Mouse (Mus musculus): ENCODE data around the gene Nckap1l.

Nckap1l gene

DNA sequence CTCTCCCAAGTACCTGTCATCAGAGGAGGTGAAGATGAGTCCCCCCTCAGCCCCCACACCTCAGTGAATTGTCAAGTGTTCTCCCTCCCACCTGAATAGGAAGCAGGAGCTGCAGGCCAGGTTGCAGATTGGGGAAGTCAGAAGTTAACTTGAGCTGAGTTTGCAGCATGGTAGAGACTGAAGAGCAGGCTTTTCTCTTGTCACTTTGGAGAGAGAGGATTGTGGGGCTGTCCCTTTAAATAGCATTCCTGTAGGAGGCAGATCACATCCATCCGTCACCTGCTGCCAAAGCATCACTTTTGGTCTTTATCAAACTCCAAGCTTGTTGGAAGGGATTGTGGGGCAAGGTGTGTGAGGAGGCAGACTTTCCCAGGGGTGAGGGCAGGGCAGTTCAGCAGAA, 47.1 kb downstream of the Nckap1l start:
- 40% methylated on average over 1 of the region's 1 CpGs for WGBS

DNA sequence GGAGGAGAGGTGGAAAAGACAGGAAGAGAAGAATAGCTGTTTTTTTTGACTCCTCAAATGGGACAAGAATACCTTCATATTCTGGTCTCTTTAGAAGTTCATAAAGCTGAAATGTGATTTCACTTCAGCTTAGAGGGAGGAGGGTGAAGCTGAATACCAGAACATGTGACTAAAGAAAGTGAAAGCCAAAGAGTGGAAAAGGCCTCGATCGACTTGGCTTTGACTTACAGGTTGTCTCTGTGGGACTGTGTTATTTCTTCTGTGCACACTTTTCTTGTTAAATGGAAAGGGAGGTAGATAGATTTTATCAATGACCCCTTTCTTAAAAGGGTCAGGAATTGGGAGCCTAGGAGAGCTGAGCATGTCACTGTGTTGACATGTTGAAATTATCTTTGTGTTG, 47.6 kb downstream of the Nckap1l start:
- WGBS: 48% methylated on average over 2 of the region's 2 CpGs

DNA sequence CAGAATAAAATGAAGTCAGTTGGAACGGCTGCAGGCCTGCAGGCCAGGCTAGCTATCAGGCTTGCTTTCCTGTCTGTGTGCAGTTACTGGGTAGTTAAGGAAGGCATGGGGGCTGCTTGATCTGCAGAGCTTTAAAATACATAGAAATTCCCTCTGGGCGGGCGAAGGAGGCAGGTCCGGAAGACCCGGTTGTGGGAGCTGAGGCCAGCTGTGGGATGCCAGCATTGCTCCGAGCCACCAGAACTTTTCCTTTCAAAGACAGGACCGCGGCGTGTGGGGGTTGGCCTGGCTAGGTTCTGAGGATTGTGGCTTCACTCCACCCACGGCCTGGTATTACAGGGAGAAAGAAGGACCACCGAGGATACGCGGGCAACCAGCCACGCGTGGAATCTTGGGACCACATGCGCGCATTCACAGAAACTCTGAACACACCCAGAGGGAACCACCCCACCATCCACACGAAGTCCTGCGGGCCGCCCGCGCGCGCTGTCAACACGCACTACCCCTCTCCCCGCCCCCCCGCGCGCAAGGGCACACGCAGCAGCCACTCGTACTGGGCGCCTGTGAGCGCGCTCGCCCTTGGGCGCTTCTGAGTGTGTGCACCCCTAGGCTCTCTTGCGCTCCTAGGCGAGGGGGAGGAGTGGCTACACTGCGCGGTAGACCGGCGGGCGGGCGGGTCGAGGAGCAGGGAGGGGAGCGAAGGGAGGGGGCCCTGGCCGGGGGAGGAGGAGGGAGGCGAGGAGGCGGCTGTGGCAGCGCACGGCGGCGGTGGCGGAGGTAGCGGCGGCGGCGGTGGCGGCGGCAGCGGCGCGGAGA, 49.0 kb downstream of the Nckap1l start, which contains the start of gene Pde1b:
Pde1b (plus strand) TSS at position 600 of the 816 bp plus-strand sequence.
- 2% methylated on average over 61 of the region's 63 CpGs for WGBS

DNA sequence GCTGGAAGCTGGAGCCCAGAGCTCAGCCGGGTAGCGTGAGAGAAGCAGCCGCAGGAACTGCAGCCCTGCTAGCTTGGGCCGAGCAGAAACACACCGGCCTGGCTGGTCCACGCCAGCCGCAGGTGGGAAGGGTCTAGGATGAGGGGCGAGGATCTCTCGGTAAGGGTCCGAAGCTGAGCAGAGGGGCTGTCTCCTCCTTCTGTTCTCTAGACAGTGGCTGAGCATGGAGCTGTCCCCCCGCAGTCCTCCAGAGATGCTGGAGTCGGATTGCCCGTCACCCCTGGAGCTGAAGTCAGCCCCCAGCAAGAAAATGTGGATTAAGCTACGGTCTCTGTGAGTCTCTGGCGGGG, 49.6 kb downstream of the Nckap1l start:
- WGBS: under 1% methylated on average over 15 of the region's 15 CpGs

DNA sequence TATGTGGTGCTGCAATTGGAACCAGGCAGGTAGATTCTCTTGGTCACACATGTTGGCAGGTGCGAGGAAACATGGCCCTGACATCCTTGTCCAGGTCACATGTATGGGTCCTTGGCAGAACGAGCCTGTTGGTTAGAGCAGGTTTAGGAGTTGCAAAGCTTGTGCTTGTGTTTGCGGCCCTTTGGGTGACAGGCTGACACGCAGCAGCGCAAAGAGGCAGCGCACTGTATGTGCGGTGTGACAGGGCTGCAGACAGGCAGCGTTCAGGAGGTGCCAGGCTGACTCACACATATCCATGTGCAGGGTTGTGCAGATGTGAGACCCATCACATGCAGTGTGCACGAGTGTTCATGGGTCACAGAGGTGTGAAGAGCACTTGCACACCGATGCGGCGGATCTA, 50.1 kb downstream of the Nckap1l start:
- WGBS: 25% methylated on average over 12 of the region's 12 CpGs

DNA sequence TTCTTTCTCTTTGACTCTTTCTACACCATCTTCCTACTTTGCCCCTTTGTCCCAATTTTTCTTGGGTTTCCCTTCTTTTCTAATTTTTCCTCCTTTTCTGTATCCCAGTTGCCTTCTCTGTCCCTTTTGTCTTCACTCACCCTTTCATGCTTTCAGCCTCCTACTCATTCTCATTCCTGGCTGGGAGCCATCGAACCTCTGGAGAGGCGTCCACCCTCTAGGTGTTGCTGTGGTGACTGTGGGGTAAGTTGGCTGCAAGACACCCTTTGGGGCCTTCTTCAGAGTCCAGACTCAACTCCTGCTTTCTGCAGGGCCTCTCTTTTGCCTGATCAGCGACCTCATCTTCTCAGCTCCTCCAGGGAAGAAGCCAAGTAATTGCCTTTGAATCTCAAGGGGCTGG, 55.7 kb downstream of the Nckap1l start:
- WGBS: 38% methylated on average over 3 of the region's 3 CpGs

DNA sequence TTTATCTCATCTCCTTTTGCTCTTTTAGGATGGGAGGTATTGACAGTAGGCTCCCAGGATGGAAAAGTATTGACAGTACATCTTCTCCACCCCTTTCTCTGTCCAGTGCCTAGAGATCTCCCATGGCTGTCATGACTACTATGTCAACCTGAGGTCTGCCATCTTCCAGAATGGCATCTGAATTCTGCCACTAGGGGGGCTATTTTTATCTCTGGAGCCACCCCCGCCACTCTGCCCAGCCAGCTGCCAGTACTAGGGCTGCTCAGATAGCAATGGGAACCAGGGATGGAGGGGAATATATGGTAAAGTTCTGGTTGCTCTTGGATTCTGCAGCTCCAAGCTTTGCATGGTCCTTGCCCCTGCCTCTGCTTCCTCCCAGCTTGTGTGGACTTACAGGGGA, 58.1 kb downstream of the Nckap1l start:
- WGBS: 29% methylated on average over 1 of the region's 1 CpGs

DNA sequence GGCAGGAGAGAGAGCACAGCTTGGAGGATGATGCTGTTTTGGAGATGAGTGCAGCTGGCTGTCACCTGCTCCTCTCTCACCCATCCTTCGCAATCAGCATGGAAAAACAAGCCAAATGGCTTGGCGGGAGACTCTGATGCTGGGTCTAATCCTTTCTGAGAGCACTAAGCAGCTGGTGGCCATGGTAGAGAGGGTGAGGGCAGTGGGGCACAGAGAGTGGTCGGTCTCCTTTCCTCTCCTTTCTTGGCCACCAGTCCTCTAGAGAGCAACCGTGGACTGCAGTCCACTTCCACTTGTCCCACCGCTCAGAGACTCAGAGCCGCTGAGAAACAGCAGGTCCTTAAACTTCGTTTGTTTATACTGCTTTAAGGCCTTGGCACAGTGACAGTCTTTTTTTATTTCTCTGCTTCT, 60.0 kb downstream of the Nckap1l start:
- 6% methylated on average over 7 of the region's 7 CpGs for WGBS

DNA sequence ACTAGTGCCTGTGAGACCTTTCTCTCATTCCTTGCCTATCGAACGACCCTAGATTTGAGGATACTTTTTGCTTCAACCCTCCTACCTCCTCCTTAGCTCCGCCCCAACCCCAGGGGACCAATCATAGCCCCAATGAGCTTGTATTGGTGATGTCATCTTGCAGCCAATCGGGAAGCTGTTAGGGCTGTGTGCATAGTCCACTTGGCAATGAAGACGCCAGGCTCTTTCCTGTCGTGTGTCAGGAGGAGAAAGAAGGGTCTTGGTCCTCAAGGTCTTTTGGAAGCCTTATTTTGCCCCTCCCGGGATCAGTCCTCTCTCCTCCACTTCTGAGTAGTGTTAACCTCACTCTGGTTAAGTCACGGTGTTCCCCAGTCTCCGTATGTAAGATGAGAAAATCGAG, 60.5 kb downstream of the Nckap1l start:
- WGBS: under 1% methylated on average over 10 of the region's 10 CpGs

DNA sequence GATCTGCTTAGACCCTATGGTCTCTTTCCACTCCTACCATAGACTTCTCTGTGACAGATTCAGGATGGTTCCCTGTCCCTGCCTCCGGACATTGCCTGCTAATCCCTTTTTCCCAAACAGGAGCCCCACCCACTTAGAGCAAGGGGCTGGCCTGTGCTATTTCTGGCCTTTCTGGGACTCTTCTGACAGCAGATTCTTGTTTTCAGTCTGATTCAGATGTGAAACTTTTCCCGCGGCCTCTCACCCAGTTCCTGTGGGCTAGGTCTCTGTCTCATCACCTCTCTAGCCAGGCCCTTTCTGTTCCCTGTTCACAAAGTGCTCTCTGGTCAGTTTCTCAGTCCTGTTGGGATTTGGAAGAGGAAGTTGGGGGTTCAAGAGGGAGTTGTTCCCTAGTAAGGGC, 61.3 kb downstream of the Nckap1l start:
- WGBS: 20% methylated on average over 3 of the region's 3 CpGs

DNA sequence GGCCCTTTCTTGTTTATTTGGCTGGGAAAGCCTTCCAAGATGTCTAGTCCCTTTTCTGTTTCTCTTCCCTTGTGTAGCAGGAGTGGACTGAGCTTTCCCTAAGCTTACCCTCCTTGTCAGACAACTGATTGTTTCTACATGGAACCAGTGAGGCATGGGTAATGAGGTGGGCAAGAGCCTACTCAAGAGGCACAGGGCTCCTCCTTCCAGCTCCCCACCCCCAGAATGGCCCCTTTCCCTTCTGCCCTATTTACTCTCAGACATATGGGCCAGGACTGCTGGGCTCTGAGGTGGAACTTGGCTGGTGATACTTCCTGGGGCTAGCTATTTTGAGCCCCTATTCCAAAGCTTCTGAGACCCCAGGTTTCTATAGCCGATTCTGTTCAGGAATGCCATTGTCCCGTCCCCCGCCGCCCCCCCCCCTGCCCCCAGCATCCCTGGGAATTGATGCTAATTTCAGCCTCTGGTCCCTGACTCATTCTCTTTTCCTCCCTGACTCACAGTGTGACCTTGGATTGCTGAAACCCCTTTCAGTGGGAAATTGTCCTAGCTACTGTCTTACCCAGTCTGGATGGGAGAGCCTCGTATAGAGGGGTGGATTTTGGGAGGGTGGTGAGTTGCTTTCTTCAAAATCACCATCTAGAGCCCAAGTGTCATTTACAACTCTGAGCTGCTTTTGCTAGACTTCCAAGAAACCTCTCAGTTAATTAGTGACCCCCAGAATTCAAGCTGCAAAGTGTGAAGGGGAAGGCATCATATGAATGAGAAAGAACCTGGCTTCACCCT, 65.2 kb downstream of the Nckap1l start:
- WGBS: 11% methylated on average over 5 of the region's 5 CpGs

DNA sequence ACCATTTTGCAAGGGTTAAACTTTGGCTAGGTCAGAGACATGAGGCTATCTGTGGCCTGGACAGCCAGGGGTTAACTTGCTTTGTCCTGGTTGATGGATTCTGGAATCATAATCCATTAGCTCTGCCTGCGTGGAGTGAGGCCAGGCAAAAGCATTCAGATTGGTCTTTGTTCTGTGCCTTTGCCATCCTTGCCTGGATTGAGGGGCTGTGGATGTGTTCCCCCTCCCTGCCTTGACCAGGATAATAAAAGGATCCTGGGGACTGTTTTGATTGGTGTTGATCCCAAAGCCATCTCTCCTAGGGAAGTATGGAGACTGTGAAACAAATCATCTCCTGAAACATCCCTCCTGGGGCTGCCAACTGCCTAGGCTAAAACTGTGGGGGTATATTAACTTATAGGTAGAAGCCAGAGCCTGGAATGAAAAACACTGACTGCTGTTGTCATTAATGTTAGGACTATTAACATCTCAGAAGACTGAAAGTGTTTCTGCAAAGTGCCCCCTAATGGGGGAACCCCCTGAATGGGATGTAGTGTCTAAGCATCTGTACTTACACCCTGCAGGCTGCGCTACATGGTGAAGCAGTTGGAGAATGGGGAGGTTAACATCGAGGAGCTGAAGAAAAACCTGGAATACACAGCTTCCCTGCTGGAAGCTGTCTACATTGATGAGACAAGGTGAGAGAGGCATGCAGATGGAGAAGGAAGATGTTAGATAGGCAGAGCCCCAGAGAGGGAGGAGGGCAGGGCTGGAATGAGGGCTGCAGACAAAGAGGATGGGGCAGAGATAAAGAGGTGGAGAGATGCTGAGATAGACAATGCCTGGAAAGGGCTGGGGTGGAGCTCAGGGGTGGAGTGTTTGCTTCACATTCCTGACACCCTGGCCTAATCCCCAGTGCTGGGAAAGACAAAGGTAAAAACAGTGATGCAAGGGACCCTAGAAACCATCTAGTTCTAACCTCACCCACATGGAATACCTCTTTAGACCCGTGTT, 66.1 kb downstream of the Nckap1l start:
- 45% methylated on average over 4 of the region's 4 CpGs for WGBS

DNA sequence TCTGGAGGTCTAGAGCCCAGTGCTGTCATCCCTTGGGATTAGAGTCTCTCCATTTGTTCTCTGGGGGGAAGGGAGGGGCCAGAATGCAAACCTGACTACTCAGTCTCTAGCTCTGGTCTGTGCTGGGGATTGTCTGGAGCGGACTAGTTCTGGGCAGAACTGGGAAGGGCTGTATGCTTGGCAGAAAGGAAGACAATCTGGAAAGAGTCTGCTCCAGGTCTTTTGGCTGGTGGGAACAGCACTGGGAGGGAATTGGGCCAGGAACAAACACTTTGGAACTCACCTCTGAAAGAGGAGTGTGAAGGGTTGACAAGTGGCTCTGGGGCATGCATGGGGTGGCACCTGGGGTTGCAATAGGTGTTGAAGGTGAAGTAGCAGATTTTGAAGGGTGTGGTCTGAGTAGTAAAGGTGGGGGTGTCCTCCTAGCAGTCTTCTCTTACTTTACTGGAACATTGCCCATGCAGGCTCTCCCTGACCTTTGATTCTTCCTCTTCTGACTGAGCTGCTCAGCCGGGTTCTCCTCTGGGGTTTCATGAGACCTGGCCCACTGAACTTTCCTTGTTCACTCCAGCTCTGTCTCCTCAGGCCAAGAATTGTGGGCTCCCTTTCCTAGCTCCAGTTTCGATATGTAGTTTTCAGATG, 69.0 kb downstream of the Nckap1l start:
- WGBS: 48% methylated on average over 3 of the region's 3 CpGs

DNA sequence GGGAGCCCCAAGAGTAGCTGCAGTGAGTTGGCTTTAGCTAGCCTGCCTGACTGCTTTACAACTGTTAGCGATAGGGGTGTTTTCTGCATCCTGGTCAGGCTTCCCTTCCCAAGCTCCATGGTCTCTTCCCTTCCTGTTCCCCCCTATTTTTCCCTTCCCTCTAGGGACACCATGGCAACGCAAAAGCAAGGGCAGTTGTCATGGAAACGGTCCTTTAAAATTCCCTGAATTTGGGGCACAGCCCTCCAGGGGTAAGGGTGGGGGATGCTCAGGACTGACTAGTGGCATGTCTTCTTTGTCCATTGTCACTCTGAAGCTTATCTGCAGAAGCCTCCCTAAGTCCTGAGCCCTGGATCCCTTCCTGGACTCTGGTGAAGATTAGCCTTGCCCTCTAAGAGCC, 69.6 kb downstream of the Nckap1l start:
- 40% methylated on average over 3 of the region's 3 CpGs for WGBS

DNA sequence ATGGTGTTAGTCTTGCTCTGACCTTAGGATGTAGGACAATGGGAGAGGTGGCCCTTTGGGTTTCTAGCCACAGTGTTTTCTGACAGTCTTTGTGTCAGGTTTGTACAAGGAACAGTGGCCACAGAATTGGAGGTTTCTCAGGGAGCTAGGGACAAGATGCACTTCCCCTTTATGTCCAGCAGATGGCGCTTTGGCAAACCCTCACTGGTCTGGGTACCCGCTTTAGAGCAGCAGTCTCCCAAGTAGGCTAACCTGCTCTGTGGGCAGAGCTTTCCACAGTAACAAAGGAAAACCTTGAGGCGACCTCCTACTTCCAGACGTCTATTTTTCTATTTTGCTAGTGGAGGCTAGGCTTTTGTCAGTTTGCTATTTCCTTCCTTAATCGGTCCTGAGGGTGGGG, 76.8 kb downstream of the Nckap1l start:
- WGBS: 2% methylated on average over 5 of the region's 5 CpGs

DNA sequence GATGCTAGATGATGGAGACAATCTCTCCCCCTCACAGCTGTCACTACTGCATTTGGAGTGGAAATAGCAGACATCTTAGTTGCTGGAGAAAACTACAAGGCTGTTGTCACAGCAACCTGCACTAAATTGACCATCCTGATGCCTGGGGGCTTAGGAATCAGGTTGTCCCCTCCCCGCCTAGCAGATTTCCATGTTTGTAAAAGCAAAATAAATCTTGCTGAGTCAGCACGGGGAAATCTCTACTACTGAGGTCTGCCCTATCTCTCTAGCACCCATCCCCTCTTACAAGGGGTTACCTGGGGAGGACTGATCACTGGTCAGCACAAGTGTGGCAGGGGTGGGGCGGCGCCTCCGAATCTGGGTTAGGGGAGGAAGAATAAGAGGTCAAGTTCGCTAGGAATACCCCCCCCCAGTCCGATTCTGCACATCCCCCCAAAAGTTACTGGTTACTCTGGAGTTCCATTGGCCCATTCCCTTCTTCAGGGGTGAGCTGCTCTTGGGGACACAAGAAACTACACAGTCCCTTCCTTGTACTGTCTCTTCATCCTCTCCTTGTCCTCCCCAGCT, 80.5 kb downstream of the Nckap1l start:
- 81% methylated on average over 7 of the region's 7 CpGs for WGBS

DNA sequence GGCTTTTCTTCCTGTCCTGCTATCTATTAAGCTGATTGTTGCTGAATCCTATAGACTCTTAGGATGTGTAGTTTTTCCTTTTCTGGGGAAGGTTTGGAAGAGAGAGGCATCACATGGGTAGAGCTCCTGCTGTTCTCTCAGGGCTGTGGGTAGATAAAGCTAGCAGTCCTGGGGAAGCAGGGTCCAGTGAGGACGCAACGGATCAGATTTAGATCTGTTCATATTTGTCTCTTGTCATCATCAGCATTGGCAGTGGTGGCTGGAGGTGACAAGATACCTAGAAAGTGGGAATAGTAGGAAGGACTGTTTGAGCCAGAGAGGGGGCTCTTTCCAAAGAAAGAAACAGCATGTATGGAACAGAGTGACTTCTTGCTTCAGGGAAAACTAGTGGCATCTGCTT, 81.4 kb downstream of the Nckap1l start:
- 47% methylated on average over 2 of the region's 2 CpGs for WGBS

DNA sequence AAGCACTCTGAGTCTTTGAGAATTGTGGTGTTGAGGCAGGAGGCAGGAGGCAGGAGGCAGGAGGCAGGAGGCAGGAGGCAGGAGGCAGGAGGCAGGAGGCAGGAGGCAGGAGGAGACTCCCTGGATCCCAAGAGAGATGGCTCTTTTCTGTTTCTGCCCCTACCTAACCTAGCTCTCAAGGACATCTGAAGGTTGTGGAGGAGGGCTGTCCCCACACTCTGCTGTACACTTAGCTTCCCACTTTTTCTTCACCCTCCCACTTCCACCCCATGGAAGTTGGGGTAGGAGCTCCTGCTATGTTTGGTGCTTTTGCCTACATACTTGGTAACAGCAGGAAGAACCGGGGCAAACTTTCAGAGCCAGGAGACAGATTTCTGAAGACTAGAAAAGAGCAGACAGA, 82.2 kb downstream of the Nckap1l start:
- 39% methylated on average over 1 of the region's 1 CpGs for WGBS

DNA sequence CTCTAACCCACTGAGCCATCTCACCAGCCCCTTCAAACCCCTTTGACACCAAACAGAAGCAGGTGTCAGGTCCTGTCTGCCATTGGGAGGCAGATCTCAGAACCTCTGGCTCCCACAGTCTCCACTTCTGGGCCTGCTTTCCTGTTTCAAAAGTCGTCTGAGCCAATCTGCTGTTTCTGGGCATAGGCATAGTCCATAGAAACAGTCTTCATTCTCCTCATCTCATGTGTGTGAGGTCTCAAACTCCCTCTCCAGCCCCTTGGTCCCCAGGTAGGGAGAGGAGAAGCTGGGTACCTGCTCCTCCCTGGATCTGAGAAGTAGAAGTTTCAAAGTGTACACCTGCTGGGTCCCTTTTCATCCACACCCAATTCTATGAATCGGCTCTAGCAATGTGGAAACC, 82.9 kb downstream of the Nckap1l start:
- 22% methylated on average over 2 of the region's 2 CpGs for WGBS

DNA sequence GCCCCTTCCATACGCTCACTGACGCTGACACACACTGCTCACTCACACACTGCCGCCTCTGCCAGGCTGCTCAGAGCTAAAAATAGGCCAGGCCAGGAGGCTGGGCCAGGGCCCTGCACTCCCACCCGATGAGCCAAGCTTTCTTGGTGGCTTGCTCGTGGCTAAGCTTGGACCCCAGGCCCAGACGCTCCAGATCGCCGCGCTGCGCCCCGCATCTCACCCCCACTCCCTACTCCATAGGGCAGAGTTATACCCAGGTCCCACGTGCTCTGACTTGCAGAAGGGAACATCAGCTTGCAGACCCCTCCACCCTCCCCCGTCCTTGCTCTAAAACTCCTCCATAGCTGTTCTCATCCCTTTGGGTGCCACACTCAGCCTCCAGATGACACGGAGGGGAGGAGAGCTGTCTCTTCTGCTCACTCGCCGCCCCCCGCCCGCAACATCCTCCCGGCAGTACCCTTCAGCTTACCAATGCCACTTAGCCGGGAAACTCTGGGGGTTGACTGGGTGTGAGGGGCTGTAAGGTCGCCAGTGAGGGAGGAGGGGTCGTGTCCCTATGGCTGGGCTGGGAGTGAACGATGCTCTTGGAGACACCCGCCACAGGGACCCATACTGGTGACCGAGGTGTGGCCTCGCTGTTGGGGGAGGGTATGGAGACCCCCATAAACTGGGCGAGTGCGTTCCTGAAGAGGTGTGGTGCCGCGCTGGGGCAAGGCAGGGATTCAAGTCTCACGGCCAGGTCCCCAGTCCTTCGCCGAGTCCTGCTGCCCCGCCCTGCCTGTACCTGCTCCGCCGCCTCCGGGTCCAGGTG, 83.6 kb downstream of the Nckap1l start:
- WGBS: 4% methylated on average over 37 of the region's 37 CpGs

All from cerebral cortex, adult 2 months (tissue).